Mouse (Mus musculus) brain, embryonic 14.5 days (tissue): ENCODE results near the gene Ndufaf1.

Experiments used
- CTCF ChIP-seq: fragments of 200-500 bp; IDR thresholded peaks from 2 replicates; pipeline ENCODE4 v1.5.1; 2012; ENCODE audit warnings: inconsistent platforms, mild to moderate bottlenecking, moderate library complexity, borderline replicate concordance; ENCODE audit not compliant: insufficient read depth, insufficient read length; ENCODE audit errors: extremely low read depth
- POLR2A ChIP-seq: fragments of 200-500 bp; IDR thresholded peaks from 2 replicates; pipeline ENCODE4 v1.6.1; 2012; ENCODE audit warnings: mild to moderate bottlenecking, inconsistent platforms, borderline replicate concordance; ENCODE audit not compliant: poor library complexity, insufficient read depth, insufficient read length, severe bottlenecking; ENCODE audit errors: extremely low read depth

- TF ChIP-seq CTCF (no peak), POLR2A (no peak)
Observed at GRCm38 (mm10) chr2:119692003-119692701, 29.5 kb upstream of the Ndufaf1 start.
